Mouse (Mus musculus) ES-E14 (cell line): Measurements from ENCODE around the gene Fam83d.

Experiments used
- MAFK ChIP-seq: IDR thresholded peaks from 2 replicates; pipeline ENCODE4 v1.6.1; 2014; ENCODE audit warnings: mild to moderate bottlenecking, low read depth, low read length, inconsistent platforms; ENCODE audit not compliant: insufficient read depth
- ZC3H11A ChIP-seq: IDR thresholded peaks from 2 replicates; pipeline ENCODE4 v1.6.1; 2012; ENCODE audit warnings: low read depth, mild to moderate bottlenecking, inconsistent platforms, low read length, borderline replicate concordance

DNA sequence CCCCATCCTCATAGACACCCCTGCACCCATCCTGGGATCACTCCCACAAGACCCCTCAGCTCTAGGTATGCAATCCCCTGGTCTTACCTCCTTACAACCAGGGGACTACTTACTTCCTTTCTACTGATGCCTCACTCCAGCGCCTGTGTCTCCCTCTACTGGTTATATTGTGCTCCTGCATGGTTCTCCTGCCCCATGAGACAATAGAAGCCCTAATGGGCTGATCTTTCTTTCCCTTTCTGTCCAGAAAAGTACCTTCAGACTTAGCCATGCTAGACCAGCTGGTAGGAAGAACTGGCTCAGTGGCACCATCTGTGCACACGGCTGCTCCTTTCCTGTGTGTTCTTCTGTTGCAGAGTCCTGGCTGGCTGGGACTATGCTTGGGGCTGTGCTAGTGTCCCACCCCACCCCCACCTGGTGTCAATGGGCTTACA, 22.8 kb upstream of the Fam83d start:
- TF ChIP-seq MAFK (no peak), ZC3H11A (no peak; the same call in 1 of the 2 replicates)
